Mouse (Mus musculus) yolk sac, embryonic 10.5 days (tissue): ENCODE measurements at regions not wholly inside any gene's neighbourhood (a gene's known extent, or its start where the extent isn't known, plus 50 kb on each side); places are given as distances from the start of the nearest gene placed in this dataset.
A peak's percentile ranks its signal among the peaks of the same experiment; 100 is the strongest.

Source experiments
- DNase-seq: peaks from one replicate; pipeline ENCODE4 v3.0.0-alpha.2; 2017; ENCODE audit warnings: low spot score

- no peak for DNase-seq
These were observed 561.8 kb downstream of the Smarca1 start for GRCm38 (mm10) chrX:47330969-47331368.

- DNase-seq: no peak
These were observed 564.0 kb downstream of the Smarca1 start for GRCm38 (mm10) chrX:47328817-47329216.

- DNase-seq: no peak
These were observed 577.0 kb downstream of the Smarca1 start for GRCm38 (mm10) chrX:47315810-47316209.

GRCm38 (mm10) chrX:47307140-47307539 lies 585.6 kb downstream of the Smarca1 start:
- DNase-seq: no peak

- no peak for DNase-seq
These were observed 589.2 kb downstream of the Smarca1 start for GRCm38 (mm10) chrX:47303547-47303946.

GRCm38 (mm10) chrX:47292548-47293147 lies 600.1 kb downstream of the Smarca1 start:
- peak; percentile 2 for DNase-seq
